Mouse (Mus musculus): ENCODE results near the gene Gpd1. TPM values are rescaled to one million over a fixed set of nuclear protein-coding genes. Genes with fewer than 3 reads are reported as not detected.
A peak's percentile ranks its signal among the peaks of the same experiment; 100 is the strongest.
"Not testable (repeated sequence)": the region's sequence is repeated elsewhere in the genome, so short reads cannot be mapped to it uniquely, and the experiment has no call there.

Gene Gpd1
- polyA plus RNA-seq, 1 experiment from 2014 or later, result 8.0 TPM

GRCm38 (mm10) chr15:99754204-99754603, 36.9 kb downstream of the Gpd1 start:
- no peaks in the 10 kb centered on the region; the same call in 1 of the 2 replicates for H3K36me3 ChIP-seq
- WGBS (ENCODE audit: insufficient replicate concordance), result 66% methylated on average over 3 of the region's 3 CpGs
- no peak for ATAC-seq

GRCm38 (mm10) chr15:99767467-99767866, 50.2 kb downstream of the Gpd1 start:
- Histone ChIP-seq H3K4me1 (peaks cover 27% of the 10 kb centered on the region), H3K27me3 (replicated peaks) (0 out of 2 replicates have a peak, but pooled peaks cover 7% of the 10 kb centered on the region)
- 48% methylated on average over 4 of the region's 4 CpGs for WGBS (ENCODE audit: insufficient replicate concordance)

More at GRCm38 (mm10) chr15:99754204-99754603, 36.9 kb downstream of the Gpd1 start:
- Histone ChIP-seq H3K4me1 (no peaks in the 10 kb centered on the region; the same call in 1 of the 2 replicates), H3K27ac (no peak overlapping the region), H3K27me3 (replicated peaks) (no peaks in the 10 kb centered on the region), H3K9ac (no peak overlapping the region), H3K4me3 (no peak overlapping the region), H3K4me2 (no peak overlapping the region), H3K9me3 (replicated peaks) (no peaks in the 10 kb centered on the region)

GRCm38 (mm10) chr15:99768761-99769160, 51.4 kb downstream of the Gpd1 start:
- Histone ChIP-seq H3K27me3 (replicated peaks) (0 out of 2 replicates have a peak, but pooled peaks cover 7% of the 10 kb centered on the region), H3K4me3 (no peak overlapping the region), H3K4me2 (no peak overlapping the region), H3K9ac (no peak overlapping the region), H3K4me1 (peaks cover 30% of the 10 kb centered on the region), H3K27ac (no peak overlapping the region), H3K9me3 (replicated peaks) (no peaks in the 10 kb centered on the region), H3K36me3 (peaks cover 7% of the 10 kb centered on the region; the same call in 1 of the 2 replicates)
- WGBS (ENCODE audit: insufficient replicate concordance), result 81% methylated on average over 1 of the region's 1 CpGs
- no peak for ATAC-seq

More at GRCm38 (mm10) chr15:99767467-99767866, 50.2 kb downstream of the Gpd1 start:
- Histone ChIP-seq H3K4me3 (no peak overlapping the region), H3K9ac (no peak overlapping the region), H3K27ac (no peak overlapping the region), H3K9me3 (replicated peaks) (no peaks in the 10 kb centered on the region), H3K4me2 (no peak overlapping the region), H3K36me3 (peaks cover 7% of the 10 kb centered on the region; the same call in 1 of the 2 replicates)
- no peak for ATAC-seq

GRCm38 (mm10) chr15:99771004-99771500, 53.7 kb downstream of the Gpd1 start:
- H3K4me2 ChIP-seq, result peak overlapping the region; percentile 98
- H3K27ac ChIP-seq, result no peak overlapping the region
- 0 out of 2 replicates have a peak, but pooled peaks cover 7% of the 10 kb centered on the region for H3K27me3 ChIP-seq (replicated peaks)
- no peaks in the 10 kb centered on the region for H3K36me3 ChIP-seq
- 5% methylated on average over 5 of the region's 5 CpGs for WGBS (ENCODE audit: insufficient replicate concordance)
- H3K4me3 ChIP-seq, result peak overlapping the region; percentile 72
- peaks cover 30% of the 10 kb centered on the region for H3K4me1 ChIP-seq
- no peaks in the 10 kb centered on the region for H3K9me3 ChIP-seq (replicated peaks)
- H3K9ac ChIP-seq, result peak overlapping the region; percentile 75; the same call in 1 of the 2 replicates
- ATAC-seq, result no peak

- Histone ChIP-seq H3K9me3 (replicated peaks) (no peaks in the 10 kb centered on the region), H3K36me3 (no peaks in the 10 kb centered on the region), H3K27me3 (replicated peaks) (0 out of 2 replicates have a peak, but pooled peaks cover 7% of the 10 kb centered on the region), H3K27ac (peak overlapping the region; percentile 73), H3K4me2 (peak overlapping the region; percentile 98), H3K4me1 (peaks cover 30% of the 10 kb centered on the region), H3K9ac (peak overlapping the region; percentile 75), H3K4me3 (peak overlapping the region; percentile 72)
- ATAC-seq, result peak; percentile 55
- under 1% methylated on average over 59 of the region's 59 CpGs for WGBS (ENCODE audit: insufficient replicate concordance)
Observed at GRCm38 (mm10) chr15:99771601-99772276, 54.4 kb downstream of the Gpd1 start.

GRCm38 (mm10) chr15:99772277-99772880, 55.1 kb downstream of the Gpd1 start:
- H3K4me1 ChIP-seq, result peaks cover 29% of the 10 kb centered on the region
- H3K4me3 ChIP-seq, result peak overlapping the region; percentile 72
- H3K9ac ChIP-seq, result peak overlapping the region; percentile 75
- H3K27me3 ChIP-seq (replicated peaks), result 0 out of 2 replicates have a peak, but pooled peaks cover 7% of the 10 kb centered on the region
- H3K4me2 ChIP-seq, result peak overlapping the region; percentile 98
- peak overlapping the region; percentile 73 for H3K27ac ChIP-seq
- 3% methylated on average over 41 of the region's 41 CpGs for WGBS (ENCODE audit: insufficient replicate concordance)
- no peaks in the 10 kb centered on the region for H3K36me3 ChIP-seq
- no peaks in the 10 kb centered on the region for H3K9me3 ChIP-seq (replicated peaks)
- ATAC-seq, result peak; percentile 89

GRCm38 (mm10) chr15:99772881-99772924, 55.4 kb downstream of the Gpd1 start, which contains the start of gene Cers5:
Gene Cers5, minus strand, starts transcription at chr15:99772885.
- H3K9me3 ChIP-seq (replicated peaks); H3K27me3 ChIP-seq (replicated peaks); ATAC-seq; H3K36me3 ChIP-seq: not testable (repeated sequence)
- Histone ChIP-seq H3K4me2 (peak within 1 kb of the TSS; percentile 98), H3K27ac (peak within 1 kb of the TSS; percentile 73), H3K9ac (peak within 1 kb of the TSS; percentile 75), H3K4me3 (peak within 1 kb of the TSS; percentile 72), H3K4me1 (peaks cover 26% of the 10 kb centered on the region)

- no peak overlapping the region for H3K27ac ChIP-seq
- 51% methylated on average over 3 of the region's 3 CpGs for WGBS (ENCODE audit: insufficient replicate concordance)
- 0 out of 2 replicates have a peak, but pooled peaks cover 7% of the 10 kb centered on the region for H3K27me3 ChIP-seq (replicated peaks)
- H3K4me3 ChIP-seq, result no peak overlapping the region; the same call in 1 of the 2 replicates
- no peak for ATAC-seq
- H3K4me2 ChIP-seq, result peak overlapping the region; percentile 98
- H3K36me3 ChIP-seq, result no peaks in the 10 kb centered on the region
- H3K9me3 ChIP-seq (replicated peaks), result no peaks in the 10 kb centered on the region
- H3K4me1 ChIP-seq, result peaks cover 24% of the 10 kb centered on the region
- H3K9ac ChIP-seq, result no peak overlapping the region
Observed at GRCm38 (mm10) chr15:99772925-99773324, 55.6 kb downstream of the Gpd1 start.

Other genes starting within 250 kb of the Gpd1 start
- 7.9 TPM in 2 replicates for gene Bcdin3d, start 242.8 kb upstream of the Gpd1 start, polyA plus RNA-seq (2016; fragmentation: Nextera tagmentation; extraction: Ambion mirVana)
- 0.08 and 0.23 TPM in 2 replicates for gene Faim2, start 189.3 kb upstream of the Gpd1 start, polyA plus RNA-seq (2016; fragmentation: Nextera tagmentation; extraction: Ambion mirVana)
- gene Aqp2, start 138.5 kb upstream of the Gpd1 start, polyA plus RNA-seq (2016; fragmentation: Nextera tagmentation; extraction: Ambion mirVana), result not detected in 2 replicates
- gene Aqp5, start 126.7 kb upstream of the Gpd1 start, polyA plus RNA-seq (2016; fragmentation: Nextera tagmentation; extraction: Ambion mirVana), result 0.41 and 1.2 TPM in 2 replicates
- gene Aqp6, start 116.1 kb upstream of the Gpd1 start, polyA plus RNA-seq (2016; fragmentation: Nextera tagmentation; extraction: Ambion mirVana), result not detected in 2 replicates
- gene Racgap1, start 65.9 kb upstream of the Gpd1 start, polyA plus RNA-seq (2016; fragmentation: Nextera tagmentation; extraction: Ambion mirVana), result 93.4 and 96.3 TPM in 2 replicates
- 1.8 and 2.0 TPM in 2 replicates for gene Asic1, start 47.1 kb upstream of the Gpd1 start, polyA plus RNA-seq (2016; fragmentation: Nextera tagmentation; extraction: Ambion mirVana)
- 12.2 and 12.6 TPM in 2 replicates for gene Smarcd1, start 15.4 kb upstream of the Gpd1 start, polyA plus RNA-seq (2016; fragmentation: Nextera tagmentation; extraction: Ambion mirVana)
- not detected in 2 replicates for gene Gm17349, start 12.0 kb upstream of the Gpd1 start, polyA plus RNA-seq (2016; fragmentation: Nextera tagmentation; extraction: Ambion mirVana)
- gene Cox14, start 8.1 kb downstream of the Gpd1 start, polyA plus RNA-seq (2016; fragmentation: Nextera tagmentation; extraction: Ambion mirVana), result 98.3 and 98.4 TPM in 2 replicates
- 17.8 and 19.1 TPM in 2 replicates for gene Cers5, start 55.4 kb downstream of the Gpd1 start, polyA plus RNA-seq (2016; fragmentation: Nextera tagmentation; extraction: Ambion mirVana)
- gene Lima1, start 157.9 kb downstream of the Gpd1 start, polyA plus RNA-seq (2016; fragmentation: Nextera tagmentation; extraction: Ambion mirVana), result 10.6 and 11.0 TPM in 2 replicates
- not detected in 2 replicates for gene Fam186a, start 249.5 kb downstream of the Gpd1 start, polyA plus RNA-seq (2016; fragmentation: Nextera tagmentation; extraction: Ambion mirVana)